Mouse (Mus musculus) spleen, postnatal 14 days (tissue): ENCODE results near the gene Oxct2b.
A peak's percentile ranks its signal among the peaks of the same experiment; 100 is the strongest.
"Not testable (repeated sequence)": the region's sequence is repeated elsewhere in the genome, so short reads cannot be mapped to it uniquely, and the experiment has no call there.

Source experiments
- DNase-seq, 2 experiments: peaks; one replicate each; pipeline ENCODE4 v3.0.0; 2021 to 2022; ENCODE audit warnings: low spot score in 2 of 2

Oxct2b gene

DNA sequence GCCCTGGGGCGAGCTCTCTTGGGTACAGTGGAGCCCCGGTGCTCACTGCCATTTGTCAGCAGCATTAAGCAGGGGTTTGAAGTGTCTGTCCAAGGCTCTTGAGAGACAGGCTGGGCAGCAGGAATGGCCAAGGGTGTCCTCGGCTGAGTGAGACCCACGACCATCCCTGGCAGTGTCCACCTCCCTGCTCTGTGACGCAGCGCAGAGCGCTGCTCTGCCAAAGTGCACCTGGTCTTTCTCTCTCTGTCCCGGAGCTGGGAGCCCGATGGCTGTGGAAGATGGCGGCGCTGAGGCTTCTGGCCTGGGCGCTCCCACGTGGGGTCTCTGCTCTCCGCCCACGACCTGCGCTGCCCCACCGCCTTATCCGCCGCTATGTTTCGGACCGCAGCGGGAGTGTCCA, at the start of gene Oxct2b:
Gene Oxct2b (plus strand): TSS at position 256 of the 400 bp plus-strand sequence.
- DNase-seq: no peak

- DNase-seq: no peak
Measured at GRCm38 (mm10) chr4:123068646-123069045, 47.4 kb upstream of the Oxct2b start.

GRCm38 (mm10) chr4:123071266-123071966, 44.6 kb upstream of the Oxct2b start:
- DNase-seq: peak; percentile 18 to 42

DNA sequence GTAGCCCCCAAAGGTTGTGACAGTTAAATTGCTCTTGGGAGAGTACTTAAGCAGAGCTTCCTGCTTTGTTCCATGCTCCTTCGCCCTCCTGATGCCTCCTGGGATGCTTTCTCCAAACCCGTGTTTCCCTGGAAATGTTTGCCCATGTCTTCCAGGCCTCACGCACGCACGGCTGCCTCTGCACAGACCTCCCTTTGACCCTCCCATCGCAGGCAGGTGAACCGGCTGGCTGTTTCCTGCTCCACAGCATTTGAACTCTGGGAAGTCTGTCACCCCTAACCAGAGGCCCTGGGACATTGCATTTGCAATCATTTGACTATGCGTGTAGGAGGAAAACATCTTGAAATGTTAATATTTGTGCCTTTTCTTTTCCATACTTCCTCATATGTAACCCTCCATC, 39.1 kb upstream of the Oxct2b start:
- DNase-seq: no peak

DNA sequence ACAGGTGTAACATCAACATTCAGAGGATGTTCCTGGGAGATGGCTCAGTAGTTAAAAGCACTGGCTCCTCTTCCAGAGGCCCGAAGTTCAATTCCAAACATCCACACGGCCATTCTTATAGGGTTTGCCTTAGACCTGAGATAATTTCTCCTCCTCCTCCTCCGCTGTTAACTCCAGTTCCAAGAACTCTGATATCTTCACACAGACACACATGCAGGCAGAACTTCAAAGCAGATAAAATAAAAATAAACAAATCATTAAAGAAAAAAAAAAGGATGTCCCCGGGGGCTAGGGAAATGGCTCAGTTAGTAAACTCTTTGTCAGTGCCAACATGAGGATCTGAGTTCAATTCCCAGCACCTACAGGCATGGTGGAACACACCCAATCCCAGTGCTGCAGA, 37.8 kb upstream of the Oxct2b start:
- no peak for DNase-seq

- peak; percentile 40 to 60 for DNase-seq
Measured at GRCm38 (mm10) chr4:123080791-123081190, 35.3 kb upstream of the Oxct2b start.

DNA sequence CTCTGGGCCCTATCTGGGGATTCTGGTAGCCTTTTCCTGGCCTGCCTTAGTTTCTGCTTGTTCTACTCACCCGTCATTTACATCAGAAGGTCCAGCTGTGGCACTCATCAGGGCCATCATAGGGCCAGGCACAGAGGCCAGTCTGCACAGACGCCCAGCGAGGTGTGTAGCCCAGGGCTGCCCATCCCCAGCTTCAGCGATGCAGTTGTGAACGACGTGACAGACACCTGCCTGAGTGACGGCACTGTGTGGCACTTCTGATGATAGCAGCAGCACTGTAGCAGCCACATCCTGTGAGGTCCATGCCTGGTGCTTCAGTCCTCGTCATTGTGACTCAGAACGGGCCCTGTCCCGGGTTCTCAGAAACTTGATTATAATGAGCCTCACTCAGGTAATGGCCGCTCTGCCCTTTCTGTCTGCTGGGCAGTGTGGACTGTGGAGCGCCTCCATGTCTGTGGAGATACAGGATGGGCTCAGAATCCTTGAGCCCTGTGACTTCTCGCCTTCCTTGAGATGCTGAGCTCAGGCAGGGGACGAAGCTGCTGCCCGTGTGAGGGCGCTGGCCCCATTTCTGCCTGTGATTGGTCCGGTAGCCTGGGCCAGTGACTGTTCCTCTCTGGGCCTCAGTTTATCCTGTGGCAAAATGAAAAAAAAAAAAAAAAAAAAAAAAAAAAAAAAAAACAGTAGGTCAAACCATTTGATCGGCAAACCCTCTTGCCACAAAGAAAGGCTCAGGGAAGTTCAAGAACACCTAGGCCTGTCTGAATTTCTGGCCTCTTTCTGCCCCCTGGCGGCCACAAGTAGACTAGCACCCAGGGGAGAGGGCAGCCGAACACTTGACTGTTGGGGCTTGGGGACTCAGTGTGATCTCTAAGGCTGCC, 33.5 kb upstream of the Oxct2b start:
- DNase-seq: peak; percentile 40 to 64

- DNase-seq: no peak
Measured at GRCm38 (mm10) chr4:123083323-123083902, 32.7 kb upstream of the Oxct2b start.

DNA sequence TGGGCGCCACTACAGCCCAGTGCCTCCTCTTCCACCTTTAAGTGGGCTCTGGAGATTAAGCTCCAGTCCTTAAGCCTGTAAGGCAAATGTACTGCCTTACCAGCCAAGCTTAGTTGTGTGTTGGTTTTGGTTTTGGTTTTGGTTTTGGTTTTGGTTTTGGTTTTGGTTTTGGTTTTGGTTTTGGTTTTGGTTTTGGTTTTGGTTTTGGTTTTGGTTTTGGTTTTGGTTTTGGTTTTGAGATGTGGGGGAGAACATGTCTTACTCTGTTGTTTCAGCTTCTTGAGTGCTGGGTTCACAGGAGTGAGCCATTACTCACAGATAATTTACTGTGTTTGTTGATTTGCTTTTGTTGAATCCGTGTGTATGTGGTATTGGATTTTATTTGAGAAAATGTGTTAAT, 30.8 kb upstream of the Oxct2b start:
- DNase-seq: no peak

- DNase-seq: no peak
Measured at GRCm38 (mm10) chr4:123086381-123086780, 29.7 kb upstream of the Oxct2b start.

DNA sequence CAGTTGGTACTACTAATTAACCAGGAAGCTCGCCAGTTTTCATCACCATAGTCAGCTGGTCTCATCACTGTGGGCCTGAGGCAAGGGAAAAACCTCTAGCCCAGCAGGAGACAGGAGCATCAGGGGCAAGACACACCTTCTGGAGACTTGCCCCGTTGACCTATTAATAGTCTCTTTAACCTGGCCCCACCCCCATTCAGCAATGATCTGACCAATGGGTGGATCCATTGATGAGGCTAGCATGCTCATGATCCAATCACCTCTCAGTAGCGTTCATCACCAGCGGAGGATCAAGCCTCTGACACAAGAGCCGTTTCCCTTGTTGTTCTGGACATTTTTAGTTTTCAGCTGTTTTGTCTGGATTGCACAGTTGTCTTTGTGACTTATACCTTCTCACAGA, 23.4 kb upstream of the Oxct2b start:
- DNase-seq: no peak

DNA sequence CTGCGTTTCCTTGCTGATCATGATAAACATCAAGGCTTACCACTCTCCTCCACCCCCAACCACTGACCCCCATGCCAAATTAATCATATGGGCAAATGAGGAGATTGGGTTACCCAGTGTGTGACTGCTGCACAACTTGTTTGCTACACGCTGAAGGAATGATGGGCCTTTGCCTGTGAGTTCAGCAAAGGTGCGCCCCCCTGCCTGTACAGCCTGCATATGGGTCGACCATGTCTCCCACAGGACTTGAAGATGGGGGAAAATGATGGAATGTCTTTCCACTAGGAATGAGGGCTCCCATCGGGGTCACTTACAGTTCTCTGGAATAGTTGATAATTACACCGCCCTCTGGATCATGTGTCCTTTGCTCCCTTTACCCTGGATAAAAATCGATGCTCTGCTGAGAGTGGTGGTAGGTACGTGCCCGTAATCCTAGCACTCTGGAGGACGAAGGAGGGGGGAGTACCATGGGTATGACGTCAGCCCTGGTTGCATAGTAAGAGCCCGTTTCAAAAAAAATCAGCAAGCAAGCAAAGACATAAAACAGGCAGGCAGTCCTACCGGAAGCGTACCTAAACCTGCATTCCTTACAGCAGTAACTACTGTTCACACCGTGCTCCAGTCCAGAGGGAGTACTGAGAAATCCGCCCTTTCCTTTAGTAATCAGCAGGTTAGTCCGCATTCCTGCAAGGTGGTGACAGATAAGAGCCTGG, 22.8 kb upstream of the Oxct2b start:
- DNase-seq: no peak

DNA sequence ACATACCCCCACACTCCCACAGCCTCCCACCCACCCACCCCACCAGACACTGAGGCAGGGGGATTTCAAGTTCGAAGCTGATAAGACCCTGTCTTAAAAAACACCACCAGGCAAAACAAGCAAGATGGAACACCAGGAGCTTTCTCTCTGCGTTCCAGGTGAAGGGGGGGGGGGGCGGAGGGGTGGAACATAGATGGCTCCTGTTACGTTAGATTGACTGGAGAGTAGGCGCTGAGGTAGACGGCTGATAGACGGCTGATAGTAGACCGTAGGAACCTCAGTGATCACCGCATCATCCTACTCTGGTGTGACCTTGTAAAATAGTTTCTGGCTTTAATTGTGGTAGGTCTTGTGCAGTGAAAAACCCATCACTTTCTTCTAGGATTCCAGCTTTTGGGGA, 22.2 kb upstream of the Oxct2b start:
- DNase-seq: no peak

DNA sequence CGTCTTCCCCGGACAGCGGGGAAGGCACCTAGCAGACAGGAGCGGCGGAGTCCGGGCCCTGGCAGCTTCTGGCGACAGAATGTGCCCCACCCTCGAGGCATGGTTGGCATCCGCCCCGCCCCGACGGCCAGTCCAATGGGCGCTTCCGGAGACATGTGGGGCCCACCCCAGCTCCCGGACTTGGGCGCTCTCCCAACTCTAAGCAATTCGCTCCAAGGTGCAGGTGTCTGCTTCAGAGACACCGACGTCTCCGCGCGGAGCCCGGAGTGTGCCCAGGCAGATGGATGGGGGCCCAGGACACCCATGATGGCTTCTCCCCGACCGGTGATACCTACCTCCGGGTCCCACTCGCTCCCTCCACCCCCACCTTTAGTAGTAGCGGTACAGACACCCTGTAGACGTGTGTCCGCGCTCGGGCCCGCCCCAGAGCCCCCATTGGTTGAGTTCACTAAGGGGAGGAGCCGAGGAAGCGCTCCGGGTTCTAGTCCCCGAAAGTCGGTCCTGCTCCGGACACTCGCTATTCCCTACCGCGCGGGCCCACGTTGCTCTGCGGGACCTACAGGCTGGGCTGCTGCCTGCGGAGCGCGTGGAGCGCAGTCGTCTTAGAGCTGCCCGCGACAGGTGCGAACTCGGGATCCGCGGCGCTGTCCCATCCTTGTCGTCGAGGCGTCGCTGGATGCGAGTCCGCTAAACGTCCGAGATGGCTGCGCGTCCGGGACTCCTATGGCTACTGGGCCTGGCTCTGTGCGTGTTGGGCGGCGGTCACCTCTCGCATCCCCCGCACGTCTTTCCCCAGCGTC, 11.2 kb upstream of the Oxct2b start, which contains the start of gene Bmp8b:
Gene Bmp8b (plus strand): TSS at position 515 of the 800 bp plus-strand sequence.
- no peak for DNase-seq

GRCm38 (mm10) chr4:123105451-123105790, 10.6 kb upstream of the Oxct2b start:
- no peak for DNase-seq

DNA sequence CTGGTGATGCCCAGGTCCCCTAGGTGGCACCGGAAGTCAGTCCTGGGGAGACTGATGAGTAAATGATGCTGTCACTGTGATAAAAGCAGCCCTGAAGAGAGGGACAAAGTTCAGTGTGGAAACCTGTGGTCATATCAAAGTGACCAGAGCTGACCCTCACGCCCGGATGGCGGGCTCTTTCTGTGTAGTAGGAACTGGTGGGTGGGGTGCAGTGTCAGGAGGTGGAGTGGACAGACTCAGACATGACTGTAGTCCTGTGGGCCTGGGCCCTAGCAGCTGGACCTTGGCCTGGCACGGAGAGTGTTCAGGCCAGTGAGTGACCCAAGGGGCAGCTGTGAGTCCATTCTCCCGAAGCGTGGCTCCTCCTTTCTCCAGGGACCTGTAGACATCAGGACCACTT, 10.1 kb upstream of the Oxct2b start:
- DNase-seq: not testable (repeated sequence)

DNA sequence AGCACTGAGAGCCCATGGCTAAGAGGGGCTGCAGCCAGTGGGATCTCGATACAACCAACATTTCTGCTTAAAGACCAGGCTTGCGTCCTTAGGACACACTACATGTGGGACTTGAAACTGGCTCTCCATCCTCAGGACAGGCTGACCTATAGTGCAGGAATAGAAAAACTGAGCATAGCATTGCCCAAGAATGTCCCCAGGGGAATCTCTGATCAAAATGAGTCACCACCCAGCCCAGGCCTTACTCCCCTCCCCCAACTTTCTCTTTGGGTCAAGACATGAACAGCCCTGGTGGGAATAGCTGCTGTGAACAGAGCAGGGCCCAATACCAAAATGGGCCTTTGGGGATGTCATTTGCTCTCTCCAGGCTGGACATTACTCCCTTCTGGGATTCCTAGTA, 9.2 kb upstream of the Oxct2b start:
- DNase-seq: no peak

DNA sequence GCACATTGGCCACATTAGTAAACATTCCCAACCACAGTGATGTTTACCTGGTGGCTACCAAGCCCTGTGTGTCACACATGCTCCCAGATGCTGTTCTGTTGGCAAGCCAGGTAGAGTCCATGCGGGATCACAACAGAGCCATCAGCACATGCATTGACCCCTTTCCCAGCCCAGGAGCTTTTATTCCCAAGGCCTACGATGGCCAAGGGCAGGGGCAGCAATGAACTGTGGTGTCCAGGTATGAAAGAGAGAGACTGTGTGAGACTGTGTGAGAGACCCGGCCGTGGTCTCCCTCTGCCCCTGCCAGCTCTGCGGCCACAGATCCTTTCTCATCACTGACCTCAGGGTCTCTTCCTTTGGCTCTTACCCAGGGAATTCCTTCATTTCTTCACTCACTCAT, 8.0 kb upstream of the Oxct2b start:
- no peak for DNase-seq

DNA sequence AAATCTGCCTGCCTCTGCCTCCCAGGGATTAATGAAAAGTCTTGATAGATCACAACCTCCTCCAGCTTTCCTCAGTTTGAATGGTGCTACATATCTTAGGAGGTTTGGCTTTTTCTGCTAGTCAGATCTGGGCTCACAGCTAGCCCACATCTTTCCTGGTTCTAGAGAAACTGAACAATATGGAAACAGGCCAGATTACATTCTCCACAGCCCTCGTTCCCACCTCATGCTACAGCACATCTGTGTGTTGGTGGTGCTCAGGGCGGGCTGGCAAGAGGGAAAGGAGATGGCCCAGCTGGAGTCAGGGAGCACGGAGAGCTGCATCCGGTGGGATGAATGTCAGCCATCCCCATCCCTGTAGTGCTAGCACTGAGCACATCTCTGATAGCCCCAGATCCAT, 5.3 kb upstream of the Oxct2b start:
- DNase-seq: no peak

- not testable (repeated sequence) for DNase-seq
Measured at GRCm38 (mm10) chr4:123111275-123111983, 4.6 kb upstream of the Oxct2b start.
